Mouse (Mus musculus) hindbrain, embryonic 12.5 days (tissue): Measurements from ENCODE around the gene Spin1. TPM values are rescaled to one million over a fixed set of nuclear protein-coding genes. Genes with fewer than 3 reads are reported as not detected.

Experiments used
- ATAC-seq: fragments of 200-750 bp; cut with Nextera tagmentation; 2 replicates; pipeline ENCODE4 v1.8.0; 2017; ENCODE audit warnings: moderate TSS enrichment; ENCODE audit not compliant: low FRiP score
- H3K27ac ChIP-seq: fragments of 300-500 bp; sonication (generic); 2 replicates; pipeline ENCODE4 v1.5.1; 2016; ENCODE audit warnings: mild to moderate bottlenecking
- H3K27me3 ChIP-seq: fragments of 300-500 bp; sonication (generic); 2 replicates; pipeline ENCODE4 v1.6.1; 2016; ENCODE audit warnings: mild to moderate bottlenecking
- H3K36me3 ChIP-seq: fragments of 300-500 bp; sonication (generic); 2 replicates; pipeline ENCODE4 v1.6.1; 2016; ENCODE audit warnings: mild to moderate bottlenecking
- H3K4me1 ChIP-seq: fragments of 300-500 bp; sonication (generic); 2 replicates; pipeline ENCODE4 v1.6.1; 2016
- H3K4me2 ChIP-seq: fragments of 300-500 bp; sonication (generic); replicated peaks from 2 replicates; pipeline ENCODE4 v1.6.1; 2016; ENCODE audit warnings: mild to moderate bottlenecking
- H3K4me3 ChIP-seq: fragments of 300-500 bp; sonication (generic); 2 replicates; pipeline ENCODE4 v1.5.1; 2016; ENCODE audit warnings: mild to moderate bottlenecking
- H3K9ac ChIP-seq: fragments of 300-500 bp; sonication (generic); 2 replicates; pipeline ENCODE4 v1.6.1; 2016; ENCODE audit warnings: mild to moderate bottlenecking, moderate library complexity
- H3K9me3 ChIP-seq: fragments of 300-500 bp; sonication (generic); replicated peaks from 2 replicates; pipeline ENCODE4 v1.6.1; 2016; ENCODE audit warnings: mild to moderate bottlenecking
- WGBS: fragments of 180-500 bp; shearing (Covaris S2); methylation state at CpG from one replicate; pipeline ENCODE4 v1.1.7; 2016; 5-methylcytosine and 5-hydroxymethylcytosine counted together
- polyA plus RNA-seq: library from polyadenylated mRNA; unstranded; fragments of >200 nt; fragmentation: Nextera tagmentation; extraction: Ambion mirVana; gene quantifications from 2 replicates; pipeline ENCODE4 v1.2.1, GENCODE M21; 2016

The Spin1 gene
- polyA plus RNA-seq, 1 experiment from 2014 or later: 129 TPM

GRCm38 (mm10) chr13:51122771-51123170 is 22.1 kb downstream of the Spin1 start:
- H3K9ac ChIP-seq: no peak overlapping the region
- WGBS: 79% methylated on average over 8 of the region's 8 CpGs
- no peak overlapping the region for H3K4me3 ChIP-seq
- H3K36me3 ChIP-seq: no peaks in the 10 kb centered on the region
- H3K9me3 ChIP-seq: no peaks in the 10 kb centered on the region
- no peak overlapping the region for H3K4me2 ChIP-seq
- H3K27ac ChIP-seq: no peak overlapping the region
- ATAC-seq: no peak
- H3K4me1 ChIP-seq: peaks cover 47% of the 10 kb centered on the region
- H3K27me3 ChIP-seq: no peaks in the 10 kb centered on the region

- Histone ChIP-seq H3K4me1 (peaks cover 26% of the 10 kb centered on the region), H3K4me3 (no peak overlapping the region), H3K36me3 (peaks cover 15% of the 10 kb centered on the region; the same call in 1 of the 2 replicates), H3K27ac (no peak overlapping the region), H3K9ac (no peak overlapping the region), H3K27me3 (no peaks in the 10 kb centered on the region), H3K4me2 (no peak overlapping the region), H3K9me3 (no peaks in the 10 kb centered on the region)
- WGBS: 77% methylated on average over 8 of the region's 8 CpGs
- no peak for ATAC-seq
These were observed 24.7 kb downstream of the Spin1 start for GRCm38 (mm10) chr13:51125357-51125756.

GRCm38 (mm10) chr13:51127906-51128305 is 27.2 kb downstream of the Spin1 start:
- Histone ChIP-seq H3K4me3 (no peak overlapping the region), H3K4me1 (0 out of 2 replicates have a peak, but pooled peaks cover 4% of the 10 kb centered on the region), H3K4me2 (no peak overlapping the region), H3K27ac (no peak overlapping the region), H3K36me3 (peaks cover 25% of the 10 kb centered on the region), H3K9me3 (no peaks in the 10 kb centered on the region), H3K27me3 (no peaks in the 10 kb centered on the region), H3K9ac (no peak overlapping the region)
- ATAC-seq: no peak
- WGBS: 94% methylated on average over 2 of the region's 2 CpGs

- Histone ChIP-seq H3K36me3 (peaks cover 25% of the 10 kb centered on the region), H3K4me1 (0 out of 2 replicates have a peak, but pooled peaks cover 4% of the 10 kb centered on the region), H3K27ac (no peak overlapping the region), H3K4me3 (no peak overlapping the region), H3K9ac (no peak overlapping the region), H3K4me2 (no peak overlapping the region), H3K27me3 (no peaks in the 10 kb centered on the region), H3K9me3 (no peaks in the 10 kb centered on the region)
- ATAC-seq: no peak
- 93% methylated on average over 7 of the region's 7 CpGs for WGBS
These were observed 27.7 kb downstream of the Spin1 start for GRCm38 (mm10) chr13:51128417-51128816.

- Histone ChIP-seq H3K4me2 (no peak overlapping the region), H3K9ac (no peak overlapping the region), H3K9me3 (no peaks in the 10 kb centered on the region), H3K36me3 (peaks cover 37% of the 10 kb centered on the region), H3K4me1 (0 out of 2 replicates have a peak, but pooled peaks cover 4% of the 10 kb centered on the region), H3K4me3 (no peak overlapping the region), H3K27ac (no peak overlapping the region), H3K27me3 (no peaks in the 10 kb centered on the region)
- 88% methylated on average over 10 of the region's 10 CpGs for WGBS
- ATAC-seq: no peak
These were observed 30.5 kb downstream of the Spin1 start for GRCm38 (mm10) chr13:51131179-51131578.

GRCm38 (mm10) chr13:51136315-51136714 is 35.6 kb downstream of the Spin1 start:
- no peak overlapping the region for H3K9ac ChIP-seq
- no peak overlapping the region for H3K4me2 ChIP-seq
- no peaks in the 10 kb centered on the region for H3K27me3 ChIP-seq
- no peak overlapping the region for H3K27ac ChIP-seq
- peaks cover 37% of the 10 kb centered on the region for H3K36me3 ChIP-seq
- no peaks in the 10 kb centered on the region for H3K9me3 ChIP-seq
- H3K4me1 ChIP-seq: peaks cover 10% of the 10 kb centered on the region; the same call in 1 of the 2 replicates
- ATAC-seq: no peak
- 89% methylated on average over 4 of the region's 4 CpGs for WGBS
- H3K4me3 ChIP-seq: no peak overlapping the region

GRCm38 (mm10) chr13:51136996-51137701 is 36.5 kb downstream of the Spin1 start:
- H3K27ac ChIP-seq: no peak overlapping the region
- ATAC-seq: no peak
- H3K9me3 ChIP-seq: no peaks in the 10 kb centered on the region
- H3K36me3 ChIP-seq: peaks cover 39% of the 10 kb centered on the region
- no peak overlapping the region for H3K4me2 ChIP-seq
- peaks cover 10% of the 10 kb centered on the region; the same call in 1 of the 2 replicates for H3K4me1 ChIP-seq
- H3K9ac ChIP-seq: no peak overlapping the region
- 70% methylated on average over 2 of the region's 2 CpGs for WGBS
- H3K4me3 ChIP-seq: no peak overlapping the region
- H3K27me3 ChIP-seq: no peaks in the 10 kb centered on the region

- Histone ChIP-seq H3K27ac (no peak overlapping the region), H3K27me3 (no peaks in the 10 kb centered on the region), H3K4me3 (no peak overlapping the region), H3K4me1 (peaks cover 10% of the 10 kb centered on the region; the same call in 1 of the 2 replicates), H3K4me2 (no peak overlapping the region), H3K9ac (no peak overlapping the region), H3K36me3 (peaks cover 34% of the 10 kb centered on the region), H3K9me3 (no peaks in the 10 kb centered on the region)
- ATAC-seq: no peak
These were observed 37.0 kb downstream of the Spin1 start for GRCm38 (mm10) chr13:51137702-51138031.

GRCm38 (mm10) chr13:51147106-51147505 is 46.4 kb downstream of the Spin1 start:
- no peak overlapping the region for H3K9ac ChIP-seq
- peaks cover 49% of the 10 kb centered on the region for H3K36me3 ChIP-seq
- H3K27me3 ChIP-seq: no peaks in the 10 kb centered on the region
- H3K4me2 ChIP-seq: no peak overlapping the region
- ATAC-seq: no peak
- H3K4me1 ChIP-seq: no peaks in the 10 kb centered on the region
- H3K9me3 ChIP-seq: no peaks in the 10 kb centered on the region
- no peak overlapping the region for H3K27ac ChIP-seq
- WGBS: 79% methylated on average over 1 of the region's 1 CpGs
- no peak overlapping the region for H3K4me3 ChIP-seq

- Histone ChIP-seq H3K4me2 (no peak overlapping the region), H3K27me3 (no peaks in the 10 kb centered on the region), H3K9me3 (no peaks in the 10 kb centered on the region), H3K9ac (no peak overlapping the region), H3K36me3 (peaks cover 43% of the 10 kb centered on the region), H3K27ac (no peak overlapping the region), H3K4me1 (no peaks in the 10 kb centered on the region), H3K4me3 (no peak overlapping the region)
- WGBS: 91% methylated on average over 4 of the region's 4 CpGs
- ATAC-seq: no peak
These were observed 52.4 kb downstream of the Spin1 start for GRCm38 (mm10) chr13:51152966-51153669.

GRCm38 (mm10) chr13:51153670-51154030 is 53.0 kb downstream of the Spin1 start:
- Histone ChIP-seq H3K9me3 (no peaks in the 10 kb centered on the region), H3K9ac (no peak overlapping the region), H3K4me2 (no peak overlapping the region), H3K36me3 (peaks cover 43% of the 10 kb centered on the region), H3K4me3 (no peak overlapping the region), H3K27ac (no peak overlapping the region), H3K4me1 (no peaks in the 10 kb centered on the region), H3K27me3 (no peaks in the 10 kb centered on the region)
- 95% methylated on average over 4 of the region's 4 CpGs for WGBS
- no peak for ATAC-seq

GRCm38 (mm10) chr13:51155178-51156013 is 54.7 kb downstream of the Spin1 start:
- no peak overlapping the region for H3K4me3 ChIP-seq
- H3K36me3 ChIP-seq: peaks cover 45% of the 10 kb centered on the region
- no peaks in the 10 kb centered on the region for H3K27me3 ChIP-seq
- H3K4me2 ChIP-seq: no peak overlapping the region
- H3K27ac ChIP-seq: no peak overlapping the region
- H3K9ac ChIP-seq: no peak overlapping the region
- 93% methylated on average over 15 of the region's 15 CpGs for WGBS
- H3K4me1 ChIP-seq: no peaks in the 10 kb centered on the region
- no peaks in the 10 kb centered on the region for H3K9me3 ChIP-seq
- no peak for ATAC-seq
